Mouse (Mus musculus) bone marrow macrophage, adult 2 months (primary cell): ENCODE measurements around the gene Mrgprf.

Experiments used
- CTCF ChIP-seq: IDR thresholded peaks from 2 replicates; pipeline ENCODE4 v1.5.1; 2012; ENCODE audit warnings: low read depth, mild to moderate bottlenecking, low read length, moderate library complexity
- POLR2A ChIP-seq: IDR thresholded peaks from 2 replicates; pipeline ENCODE4 v1.6.1; 2012; ENCODE audit warnings: mild to moderate bottlenecking, low read depth, low read length, borderline replicate concordance

GRCm38 (mm10) chr7:145312137-145312536, 11.5 kb downstream of the Mrgprf start:
- TF ChIP-seq POLR2A (no peak), CTCF (no peak)
